Mouse (Mus musculus) kidney, adult 2 months (tissue): ENCODE measurements at regions not wholly inside any gene's neighbourhood (a gene's known extent, or its start where the extent isn't known, plus 50 kb on each side); places are given as distances from the start of the nearest gene placed in this dataset.

Experiments used
- CTCF ChIP-seq: fragments of 200-500 bp; conservative IDR thresholded peaks from 2 replicates; pipeline ENCODE4 v1.5.1; 2011; ENCODE audit warnings: low read depth, mild to moderate bottlenecking, control low read depth, low read length, moderate library complexity, mixed read lengths; ENCODE audit not compliant: insufficient read depth, insufficient read length
- POLR2A ChIP-seq: fragments of 200-500 bp; IDR thresholded peaks from one replicate; pipeline ENCODE4 v1.6.1; 2011; ENCODE audit warnings: low read depth, low read length, control low read depth

GRCm38 (mm10) chr17:69822921-69823320 lies 146.0 kb upstream of the Dlgap1 start:
- TF ChIP-seq POLR2A (no peak), CTCF (no peak)
